Mouse (Mus musculus) subcutaneous adipose tissue, adult 2 months (tissue): ENCODE results near the gene Dirc2. TPM values are rescaled to one million over a fixed set of nuclear protein-coding genes. Genes with fewer than 3 reads are reported as not detected.

Source experiments
- polyA plus RNA-seq: library from polyadenylated mRNA; depleted of rRNA; stranded (reverse); fragments of >200 nt; gene quantifications from 2 replicates; pipeline ENCODE4 v1.2.3, GENCODE M21; 2012; ENCODE audit warnings: low replicate concordance; rRNA removed

Dirc2 gene
- 40.2 and 40.7 TPM in 2 replicates for polyA plus RNA-seq

GRCm38 (mm10) chr16:35768785-35769642 lies at the start of gene Dirc2:
Dirc2 (minus strand) TSS chr16:35769356.

DNA sequence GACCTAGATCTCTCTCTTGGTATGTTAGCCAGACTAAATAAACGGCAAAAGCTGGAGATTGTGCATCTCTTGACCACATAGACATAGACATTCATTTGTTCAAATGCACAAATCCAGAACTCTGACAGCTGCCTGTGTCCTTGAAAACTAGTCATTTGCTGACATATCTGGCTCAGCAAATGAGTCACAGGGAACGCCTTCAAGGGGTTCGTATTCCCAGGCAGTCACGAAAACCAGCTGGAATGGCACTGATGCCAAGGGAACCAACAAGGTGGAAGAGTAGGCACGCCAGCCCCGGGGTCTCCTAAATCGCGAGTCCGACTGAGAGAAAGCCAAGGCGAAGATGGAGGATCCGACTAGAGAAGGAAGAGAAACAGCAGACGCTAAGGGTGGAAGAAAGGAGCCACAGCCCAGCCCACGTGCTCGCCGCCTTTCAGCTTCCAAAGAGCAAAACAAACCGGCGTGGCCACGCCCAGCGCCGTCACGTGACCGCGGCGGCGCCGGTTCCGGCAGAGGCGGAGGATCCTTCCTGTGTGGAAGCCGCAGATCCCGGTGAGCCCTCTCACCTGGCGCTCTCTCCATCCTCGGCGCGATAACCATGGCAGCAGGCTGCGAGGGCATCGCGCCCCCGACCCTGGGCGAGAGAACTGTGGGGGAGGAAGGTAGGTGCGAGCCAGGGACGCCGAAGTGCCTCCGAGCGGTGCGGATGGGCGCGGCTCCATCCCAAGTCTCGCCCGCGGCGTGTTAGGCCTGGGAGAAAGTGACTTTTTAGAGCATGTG lies 912 bp upstream of the Dirc2 start, which contains the start of gene Hspbap1:
Hspbap1 (plus strand) TSS at position 498 of the 780 bp plus-strand sequence.

Other genes with a start within 250 kb of the Dirc2 start
- 5.2 and 8.0 TPM in 2 replicates for gene Sema5b, start 228.2 kb downstream of the Dirc2 start, polyA plus RNA-seq
- 4.6 and 6.7 TPM in 2 replicates for gene Hspbap1, start 1.0 kb upstream of the Dirc2 start, polyA plus RNA-seq
- 8.8 and 12.2 TPM in 2 replicates for gene Parp14, start 102.2 kb upstream of the Dirc2 start, polyA plus RNA-seq
- 16.1 and 20.7 TPM in 2 replicates for gene Parp9, start 169.1 kb upstream of the Dirc2 start, polyA plus RNA-seq
- 14.6 and 17.7 TPM in 2 replicates for gene Dtx3l, start 169.8 kb upstream of the Dirc2 start, polyA plus RNA-seq
- 8.6 and 9.2 TPM in 2 replicates for gene Kpna1, start 209.4 kb upstream of the Dirc2 start, polyA plus RNA-seq